Mouse (Mus musculus): ENCODE measurements at regions not wholly inside any gene's neighbourhood (a gene's known extent, or its start where the extent isn't known, plus 50 kb on each side); places are given as distances from the start of the nearest gene placed in this dataset.
"Not testable (repeated sequence)": the region's sequence is repeated elsewhere in the genome, so short reads cannot be mapped to it uniquely, and the experiment has no call there.

DNA sequence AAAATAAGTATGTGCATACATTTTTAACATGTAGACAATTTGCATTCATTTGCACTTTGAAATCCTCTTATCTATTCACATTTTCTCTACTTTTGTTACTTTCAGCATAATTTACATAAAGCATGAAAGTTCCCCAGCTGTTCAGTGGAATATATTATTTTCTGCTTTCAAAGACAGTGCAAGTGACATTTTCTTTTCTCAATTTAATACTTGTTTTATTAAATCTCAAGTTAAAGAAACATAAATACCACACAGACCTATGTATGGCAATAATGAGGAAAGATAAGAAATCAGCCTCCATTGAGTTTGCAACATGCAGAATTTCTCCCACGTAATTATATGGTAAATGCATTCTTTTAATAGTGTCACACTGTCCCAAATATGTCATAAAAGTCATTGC, 1168.1 kb upstream of the Gje1 start:
- Histone ChIP-seq H3K27me3 (ENCODE audit: control insufficient read depth, insufficient read depth, low read length) (no peaks in the 10 kb centered on the region), H3K9ac (ENCODE audit: low read depth, low read length) (no peak overlapping the region), H3K4me1 (ENCODE audit: control insufficient read depth, insufficient read depth, low read length) (no peaks in the 10 kb centered on the region), H3K27ac (ENCODE audit: low read depth, low read length) (no peak overlapping the region), H3K4me3 (ENCODE audit: low read depth, low read length) (no peak overlapping the region), H3K36me3 (ENCODE audit: control insufficient read depth, insufficient read depth, low read length) (no peaks in the 10 kb centered on the region), H3K9me3 (replicated peaks; ENCODE audit: control insufficient read depth, low read length) (no peaks in the 10 kb centered on the region), H3K4me2 (no peak overlapping the region)
- ATAC-seq (replicated peaks; ENCODE audit: insufficient number of reproducible peaks, low FRiP score, low TSS enrichment) = no peak
- WGBS (ENCODE audit: insufficient replicate concordance) = 64% methylated on average over 1 of the region's 1 CpGs

DNA sequence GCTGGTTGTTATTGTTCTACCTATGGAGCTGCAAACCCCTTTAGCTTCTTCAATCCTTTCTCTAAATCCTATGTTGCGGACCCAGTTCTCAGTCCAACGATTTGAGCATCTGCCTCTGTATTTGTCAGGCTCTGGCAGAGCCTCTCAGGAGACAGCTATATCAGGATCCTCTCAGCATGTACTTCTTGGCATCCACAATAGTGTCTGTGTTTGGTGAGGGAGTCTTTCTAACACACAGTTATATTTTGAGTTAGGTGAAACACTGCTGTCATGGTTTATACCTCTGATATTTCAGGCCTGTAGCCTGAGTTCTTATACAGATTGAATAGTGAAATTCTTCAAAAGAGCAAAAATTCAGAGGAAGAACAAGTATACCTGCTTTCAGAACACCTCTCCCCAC, 1150.0 kb upstream of the Gje1 start:
- Histone ChIP-seq H3K27ac (ENCODE audit: low read depth, low read length) (no peak overlapping the region), H3K4me3 (ENCODE audit: low read depth, low read length) (no peak overlapping the region), H3K27me3 (ENCODE audit: control insufficient read depth, insufficient read depth, low read length) (no peaks in the 10 kb centered on the region), H3K9ac (ENCODE audit: low read depth, low read length) (no peak overlapping the region), H3K36me3 (ENCODE audit: control insufficient read depth, insufficient read depth, low read length) (no peaks in the 10 kb centered on the region), H3K9me3 (replicated peaks; ENCODE audit: control insufficient read depth, low read length) (no peaks in the 10 kb centered on the region), H3K4me1 (ENCODE audit: control insufficient read depth, insufficient read depth, low read length) (no peaks in the 10 kb centered on the region), H3K4me2 (no peak overlapping the region)
- WGBS (ENCODE audit: insufficient replicate concordance) = 74% methylated on average over 2 of the region's 2 CpGs
- ATAC-seq (replicated peaks; ENCODE audit: insufficient number of reproducible peaks, low FRiP score, low TSS enrichment) = no peak

DNA sequence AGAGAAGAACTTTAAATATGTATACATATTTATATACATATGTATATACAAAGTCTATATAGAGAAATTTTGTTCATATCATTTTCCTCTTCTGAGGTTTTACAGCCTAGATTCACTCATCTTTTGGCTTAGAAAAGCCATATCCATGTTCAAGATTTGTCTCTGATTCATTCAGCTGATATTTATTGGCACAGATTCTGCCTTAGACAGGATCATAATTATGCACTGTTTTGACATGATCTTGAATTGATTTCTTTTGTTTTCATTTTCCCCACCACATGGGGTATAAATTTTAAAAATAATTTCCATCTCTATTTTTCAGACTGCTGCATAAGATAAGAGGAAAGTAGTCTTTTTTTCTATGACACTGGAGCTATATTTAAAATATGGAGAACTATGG, 1148.9 kb upstream of the Gje1 start:
- H3K4me3 ChIP-seq (ENCODE audit: low read depth, low read length) = no peak overlapping the region
- H3K27me3 ChIP-seq (ENCODE audit: control insufficient read depth, insufficient read depth, low read length) = no peaks in the 10 kb centered on the region
- H3K36me3 ChIP-seq (ENCODE audit: control insufficient read depth, insufficient read depth, low read length) = no peaks in the 10 kb centered on the region
- no peak for ATAC-seq (replicated peaks; ENCODE audit: insufficient number of reproducible peaks, low FRiP score, low TSS enrichment)
- no peak overlapping the region for H3K4me2 ChIP-seq
- H3K27ac ChIP-seq (ENCODE audit: low read depth, low read length) = no peak overlapping the region
- H3K9ac ChIP-seq (ENCODE audit: low read depth, low read length) = no peak overlapping the region
- H3K9me3 ChIP-seq (replicated peaks; ENCODE audit: control insufficient read depth, low read length) = no peaks in the 10 kb centered on the region
- H3K4me1 ChIP-seq (ENCODE audit: control insufficient read depth, insufficient read depth, low read length) = no peaks in the 10 kb centered on the region

DNA sequence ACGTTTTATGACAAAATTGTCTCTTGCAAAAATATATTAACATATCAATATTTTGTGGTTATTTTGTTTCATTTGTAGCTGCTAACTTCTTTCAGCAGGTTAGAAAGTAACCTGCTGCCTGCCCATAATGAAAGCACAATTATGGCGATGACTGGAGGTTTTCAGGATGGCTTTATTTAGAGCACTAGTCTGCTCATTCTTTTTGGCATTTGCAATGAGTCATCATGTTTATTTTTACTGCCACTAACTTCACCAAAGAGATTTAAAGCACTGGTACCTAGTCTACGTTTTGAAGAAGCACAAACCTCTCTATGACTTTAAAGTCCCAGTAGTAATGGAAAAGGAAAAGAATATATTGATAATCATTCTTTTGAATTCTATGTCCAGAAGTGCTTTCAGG, 1123.4 kb upstream of the Gje1 start:
- H3K9me3 ChIP-seq (replicated peaks; ENCODE audit: control insufficient read depth, low read length) = no peaks in the 10 kb centered on the region
- H3K27ac ChIP-seq (ENCODE audit: low read depth, low read length) = no peak overlapping the region
- no peaks in the 10 kb centered on the region for H3K27me3 ChIP-seq (ENCODE audit: control insufficient read depth, insufficient read depth, low read length)
- no peak overlapping the region for H3K9ac ChIP-seq (ENCODE audit: low read depth, low read length)
- no peaks in the 10 kb centered on the region for H3K4me1 ChIP-seq (ENCODE audit: control insufficient read depth, insufficient read depth, low read length)
- 57% methylated on average over 3 of the region's 3 CpGs for whole genome bisulfite sequencing (ENCODE audit: insufficient replicate concordance)
- ATAC-seq (replicated peaks; ENCODE audit: insufficient number of reproducible peaks, low FRiP score, low TSS enrichment) = no peak
- H3K4me2 ChIP-seq = no peak overlapping the region
- no peak overlapping the region for H3K4me3 ChIP-seq (ENCODE audit: low read depth, low read length)
- H3K36me3 ChIP-seq (ENCODE audit: control insufficient read depth, insufficient read depth, low read length) = no peaks in the 10 kb centered on the region

DNA sequence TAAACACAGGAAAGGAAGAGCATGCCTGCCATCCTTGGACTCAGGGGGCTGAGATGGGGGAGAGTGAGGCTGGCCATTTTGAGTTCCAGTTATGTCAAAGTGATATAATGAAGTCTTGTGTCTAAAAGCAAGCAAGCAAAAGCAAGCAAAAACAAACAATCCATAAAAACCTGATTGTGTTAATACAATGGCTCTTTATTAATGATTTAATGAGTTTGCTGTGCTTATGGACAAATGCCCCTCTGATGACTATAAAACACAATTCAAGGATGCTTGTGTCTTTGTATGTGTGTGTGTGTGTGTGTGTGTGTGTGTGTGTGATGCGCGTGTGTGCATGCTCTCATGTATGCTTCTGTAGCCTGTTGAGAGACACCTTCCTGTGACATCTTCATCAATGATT, 1114.3 kb upstream of the Gje1 start:
- Histone ChIP-seq H3K4me1 (ENCODE audit: control insufficient read depth, insufficient read depth, low read length) (no peaks in the 10 kb centered on the region), H3K36me3 (ENCODE audit: control insufficient read depth, insufficient read depth, low read length) (no peaks in the 10 kb centered on the region), H3K27me3 (ENCODE audit: control insufficient read depth, insufficient read depth, low read length) (no peaks in the 10 kb centered on the region), H3K4me2 (no peak overlapping the region), H3K4me3 (ENCODE audit: low read depth, low read length) (no peak overlapping the region), H3K27ac (ENCODE audit: low read depth, low read length) (no peak overlapping the region), H3K9ac (ENCODE audit: low read depth, low read length) (no peak overlapping the region), H3K9me3 (replicated peaks; ENCODE audit: control insufficient read depth, low read length) (no peaks in the 10 kb centered on the region)
- WGBS (ENCODE audit: insufficient replicate concordance) = 86% methylated on average over 2 of the region's 2 CpGs
- no peak for ATAC-seq (replicated peaks; ENCODE audit: insufficient number of reproducible peaks, low FRiP score, low TSS enrichment)

DNA sequence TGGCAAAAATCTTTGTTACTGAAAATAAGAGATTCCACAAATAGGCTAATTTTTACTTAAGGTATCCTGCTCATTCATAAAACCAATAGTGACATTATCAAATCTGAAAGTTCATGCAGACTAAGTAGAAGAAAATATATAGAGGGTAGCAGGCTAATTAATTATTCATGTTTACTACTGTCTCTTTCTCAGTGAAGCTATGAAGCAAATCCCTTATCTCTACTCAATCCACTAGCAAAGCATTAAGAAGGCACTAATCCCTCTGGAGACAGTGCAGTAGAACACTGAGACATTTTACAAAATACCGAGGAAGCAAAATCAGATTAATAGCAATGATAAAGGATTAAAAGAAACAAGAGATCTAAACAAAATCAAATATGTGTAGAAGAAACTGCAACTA, 1107.4 kb upstream of the Gje1 start:
- Histone ChIP-seq H3K9me3 (replicated peaks; ENCODE audit: control insufficient read depth, low read length) (no peaks in the 10 kb centered on the region), H3K4me1 (ENCODE audit: control insufficient read depth, insufficient read depth, low read length) (no peaks in the 10 kb centered on the region), H3K36me3 (ENCODE audit: control insufficient read depth, insufficient read depth, low read length) (no peaks in the 10 kb centered on the region), H3K4me2 (no peak overlapping the region), H3K4me3 (ENCODE audit: low read depth, low read length) (no peak overlapping the region), H3K9ac (ENCODE audit: low read depth, low read length) (no peak overlapping the region), H3K27ac (ENCODE audit: low read depth, low read length) (no peak overlapping the region), H3K27me3 (ENCODE audit: control insufficient read depth, insufficient read depth, low read length) (no peaks in the 10 kb centered on the region)
- WGBS (ENCODE audit: insufficient replicate concordance) = 70% methylated on average over 1 of the region's 1 CpGs
- no peak for ATAC-seq (replicated peaks; ENCODE audit: insufficient number of reproducible peaks, low FRiP score, low TSS enrichment)

DNA sequence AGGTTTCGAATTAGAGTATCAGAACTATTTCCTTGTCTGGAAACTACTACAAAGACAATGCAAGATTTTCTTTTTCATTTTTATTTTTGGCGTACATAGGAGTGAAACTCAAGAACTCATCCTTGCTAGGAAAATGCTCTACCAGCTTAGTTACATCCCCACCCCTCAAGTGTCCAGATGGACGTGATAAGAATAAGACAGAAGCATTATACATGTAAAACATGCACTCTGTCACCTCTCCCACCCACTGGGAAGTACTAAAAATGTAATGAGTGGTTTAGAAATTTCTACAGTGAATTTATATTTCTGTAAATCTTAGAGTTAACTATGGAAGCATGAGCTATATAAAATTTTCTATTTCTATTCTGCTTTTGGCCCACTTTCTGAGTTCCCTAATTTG, 1089.3 kb upstream of the Gje1 start:
- Histone ChIP-seq H3K4me1 (ENCODE audit: control insufficient read depth, insufficient read depth, low read length) (no peaks in the 10 kb centered on the region), H3K4me2 (no peak overlapping the region), H3K4me3 (ENCODE audit: low read depth, low read length) (no peak overlapping the region), H3K27me3 (ENCODE audit: control insufficient read depth, insufficient read depth, low read length) (no peaks in the 10 kb centered on the region), H3K27ac (ENCODE audit: low read depth, low read length) (no peak overlapping the region), H3K9ac (ENCODE audit: low read depth, low read length) (no peak overlapping the region), H3K9me3 (replicated peaks; ENCODE audit: control insufficient read depth, low read length) (no peaks in the 10 kb centered on the region), H3K36me3 (ENCODE audit: control insufficient read depth, insufficient read depth, low read length) (no peaks in the 10 kb centered on the region)
- ATAC-seq (replicated peaks; ENCODE audit: insufficient number of reproducible peaks, low FRiP score, low TSS enrichment) = no peak
- WGBS (ENCODE audit: insufficient replicate concordance) = 68% methylated on average over 3 of the region's 3 CpGs

DNA sequence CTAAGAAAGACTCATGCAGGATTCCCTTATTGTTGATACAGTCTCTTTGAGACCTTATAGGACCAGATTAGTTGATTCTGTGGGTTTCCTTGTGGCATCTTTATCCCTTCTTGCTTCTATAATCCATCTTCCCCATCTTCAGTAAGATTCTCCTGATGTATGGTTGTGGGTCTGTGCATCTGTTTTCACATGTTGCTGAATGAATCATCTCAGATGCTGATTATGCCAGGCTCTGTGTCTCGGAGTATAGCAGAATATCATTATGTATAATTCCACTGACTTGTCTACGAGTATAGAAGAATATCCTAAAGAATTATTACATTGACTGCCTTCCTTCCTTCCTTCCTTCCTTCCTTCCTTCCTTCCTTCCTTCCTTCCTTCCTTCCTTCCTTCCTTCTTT, 1087.8 kb upstream of the Gje1 start:
- Histone ChIP-seq H3K9me3 (replicated peaks; ENCODE audit: control insufficient read depth, low read length) (no peaks in the 10 kb centered on the region), H3K36me3 (ENCODE audit: control insufficient read depth, insufficient read depth, low read length) (no peaks in the 10 kb centered on the region), H3K27me3 (ENCODE audit: control insufficient read depth, insufficient read depth, low read length) (no peaks in the 10 kb centered on the region), H3K4me2 (no peak overlapping the region), H3K9ac (ENCODE audit: low read depth, low read length) (no peak overlapping the region), H3K27ac (ENCODE audit: low read depth, low read length) (no peak overlapping the region), H3K4me1 (ENCODE audit: control insufficient read depth, insufficient read depth, low read length) (no peaks in the 10 kb centered on the region), H3K4me3 (ENCODE audit: low read depth, low read length) (no peak overlapping the region)
- no peak for ATAC-seq (replicated peaks; ENCODE audit: insufficient number of reproducible peaks, low FRiP score, low TSS enrichment)
- WGBS (ENCODE audit: insufficient replicate concordance) = 80% methylated on average over 2 of the region's 2 CpGs

DNA sequence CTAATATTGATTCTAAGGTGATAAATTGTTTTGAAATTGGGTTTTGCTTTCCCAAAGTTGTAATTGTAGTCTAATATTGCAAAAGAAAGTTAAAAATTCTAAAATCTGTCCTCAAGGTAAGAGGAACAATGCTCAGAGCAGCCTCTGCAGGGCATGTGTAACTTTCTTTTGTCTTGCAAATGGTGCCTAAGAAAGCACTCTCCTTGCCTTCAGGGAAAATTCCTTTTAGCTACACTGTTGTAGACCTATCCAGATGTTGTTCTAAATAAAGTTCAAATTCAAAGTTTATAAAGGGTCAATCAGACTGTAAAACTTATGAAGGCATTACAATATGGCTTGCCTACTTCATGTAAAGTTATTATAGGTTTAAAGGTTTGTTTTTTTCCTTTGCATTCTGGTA, 1075.2 kb upstream of the Gje1 start:
- not testable (repeated sequence) for H3K27me3 ChIP-seq (ENCODE audit: control insufficient read depth, insufficient read depth, low read length); H3K9me3 ChIP-seq (replicated peaks; ENCODE audit: control insufficient read depth, low read length); H3K36me3 ChIP-seq (ENCODE audit: control insufficient read depth, insufficient read depth, low read length); H3K9ac ChIP-seq (ENCODE audit: low read depth, low read length); H3K4me1 ChIP-seq (ENCODE audit: control insufficient read depth, insufficient read depth, low read length); H3K4me3 ChIP-seq (ENCODE audit: low read depth, low read length); H3K4me2 ChIP-seq; ATAC-seq (replicated peaks; ENCODE audit: insufficient number of reproducible peaks, low FRiP score, low TSS enrichment); H3K27ac ChIP-seq (ENCODE audit: low read depth, low read length)

Data from heart, embryonic 11.5 days (tissue).